Mouse (Mus musculus): ENCODE data around the gene Fam43b.

- TF ChIP-seq CTCF (IDR thresholded peaks at IDR 0.05; ENCODE audit: low read depth), result no peak
- no peak for TF ChIP-seq EP300 (IDR thresholded peaks at IDR 0.05; ENCODE audit: low read depth)
These were observed 33.4 kb downstream of the Fam43b start for GRCm38 (mm10) chr4:138362883-138363282.
